Comparison of ENCODE assay signal across 1 mouse cellular context in the genomic region with DNA sequence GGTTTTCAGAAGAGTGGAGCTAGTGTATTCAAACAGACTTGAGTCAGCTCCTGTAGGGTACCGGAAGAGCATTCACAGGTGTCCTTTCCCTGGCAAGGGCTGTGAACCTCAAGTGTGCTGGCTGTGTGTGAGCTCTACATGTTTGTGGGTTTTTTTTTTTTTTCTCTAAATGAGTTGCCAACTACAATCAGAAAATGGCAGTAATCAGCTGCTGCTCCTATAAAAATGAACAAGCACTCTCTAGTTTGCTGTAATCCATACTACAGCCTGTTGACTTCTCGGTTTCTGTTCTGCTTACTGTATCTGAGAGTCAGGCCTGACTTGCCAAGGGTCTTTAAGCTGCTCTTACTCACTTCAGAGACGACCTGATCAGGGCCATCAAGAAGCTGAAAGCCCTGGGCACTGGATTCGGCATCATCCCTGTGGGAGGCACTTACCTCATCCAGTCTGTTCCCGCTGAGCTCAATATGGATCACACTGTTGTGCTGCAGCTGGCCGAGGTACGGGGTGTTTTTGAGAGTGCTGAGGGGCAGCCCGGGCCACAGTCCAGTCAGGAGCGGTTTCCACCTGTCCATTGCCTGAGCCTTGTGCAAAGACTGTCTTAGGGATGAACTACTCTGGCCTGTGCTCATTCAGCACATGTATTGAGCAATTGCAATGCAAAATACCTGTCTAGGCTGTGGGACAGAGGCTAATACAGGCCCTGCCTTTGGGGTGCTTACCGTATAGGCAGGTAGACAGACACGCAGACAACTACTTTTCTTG.
TF ChIP-seq lines count a peak whose summit lies in the region.

No protein-coding gene starts in this region.

TF ChIP-seq in MEL, 35 proteins besides CTCF, POLR2A, EP300 and RAD21:
- TF ChIP-seq RCOR1 (IDR thresholded peaks at IDR 0.05; ENCODE audit: low read depth, low read length) (no peak), GATA1 (IDR thresholded peaks at IDR 0.05; ENCODE audit: low read depth, low read length) (no peak), UBTF (IDR thresholded peaks at IDR 0.05; ENCODE audit: borderline replicate concordance, insufficient read depth, low read depth, low read length) (no peak), TCF12 (IDR thresholded peaks at IDR 0.05; ENCODE audit: low read depth, low read length) (no peak), USF1 (IDR thresholded peaks at IDR 0.05; ENCODE audit: low read depth, low read length) (no peak), MEF2A (IDR thresholded peaks at IDR 0.05; ENCODE audit: extremely low read depth, insufficient replicate concordance, low read depth, low read length, poor library complexity, severe bottlenecking) (no peak), MAFK (IDR thresholded peaks at IDR 0.05; ENCODE audit: borderline replicate concordance, low read depth, low read length) (no peak), KAT2A (conservative IDR thresholded peaks at IDR 0.05; ENCODE audit: low read depth, low read length) (no peak), HCFC1 (IDR thresholded peaks at IDR 0.05; ENCODE audit: low read depth, low read length) (no peak), ZMIZ1 (IDR thresholded peaks at IDR 0.05; ENCODE audit: low read depth, low read length) (0 out of 2 replicates have a peak, but pooled peaks have one; percentile 7), CHD2 (IDR thresholded peaks at IDR 0.05; ENCODE audit: low read length) (no peak), ZC3H11A (IDR thresholded peaks at IDR 0.05; ENCODE audit: low read depth, low read length) (no peak), POLR2AphosphoS5 (IDR thresholded peaks at IDR 0.05; ENCODE audit: borderline replicate concordance, low read depth, low read length) (0 out of 2 replicates have a peak, but pooled peaks have one; percentile 38), TBP (IDR thresholded peaks at IDR 0.05; ENCODE audit: low read depth, low read length) (no peak), POLR2AphosphoS2 (IDR thresholded peaks at IDR 0.05; ENCODE audit: low read length) (peak; percentile 22), SMC3 (IDR thresholded peaks at IDR 0.05; ENCODE audit: low read depth, low read length) (no peak), USF2 (IDR thresholded peaks at IDR 0.05; ENCODE audit: borderline replicate concordance in 1 of 2, insufficient read depth in 1 of 2, low read depth in 1 of 2, low read length in 2 of 2) (no peak), ETS1 (IDR thresholded peaks at IDR 0.05; ENCODE audit: low read depth, low read length) (no peak), ZKSCAN1 (IDR thresholded peaks at IDR 0.05; ENCODE audit: low read depth, low read length) (no peak), ZNF384 (IDR thresholded peaks at IDR 0.05; ENCODE audit: low read depth, low read length) (no peak), NELFE (IDR thresholded peaks at IDR 0.05; ENCODE audit: low read depth, low read length) (no peak)
